Mouse (Mus musculus) ES-Bruce4 (cell line): ENCODE data around the gene Astn1.

Experiments
- CTCF ChIP-seq: IDR thresholded peaks from one replicate; pipeline ENCODE4 v1.8.1; 2011; ENCODE audit warnings: low read depth, low read length
- EP300 ChIP-seq: IDR thresholded peaks from 2 replicates; pipeline ENCODE4 v1.6.1; 2011; ENCODE audit warnings: low read depth, low read length; ENCODE audit not compliant: insufficient read depth
- POLR2A ChIP-seq: IDR thresholded peaks from one replicate; pipeline ENCODE4 v1.8.1; 2011; ENCODE audit warnings: low read length; ENCODE audit not compliant: insufficient read depth

DNA sequence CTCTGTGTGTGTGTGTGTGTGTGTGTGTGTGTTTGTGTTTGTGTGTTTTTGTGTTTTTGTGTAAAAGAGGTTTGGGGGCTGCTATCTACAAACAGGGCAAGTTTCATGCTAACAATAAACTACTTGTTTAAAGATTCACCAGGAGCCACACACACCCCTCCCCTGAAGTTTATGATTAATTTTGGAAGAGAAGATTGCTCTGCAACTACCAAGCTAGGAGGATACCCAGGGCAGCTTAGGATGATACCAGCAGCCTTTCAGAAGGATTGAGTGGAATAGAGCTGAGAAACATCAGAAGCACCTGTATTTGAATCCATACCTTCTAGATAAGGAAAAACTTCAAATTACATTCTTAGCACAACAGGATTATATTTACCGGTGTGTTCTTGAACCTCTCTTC is 242.1 kb downstream of the Astn1 start:
- no peak for TF ChIP-seq CTCF
- no peak for TF ChIP-seq POLR2A
- TF ChIP-seq EP300 = no peak
